Mouse (Mus musculus): ENCODE data around the gene Onecut3. TPM values are rescaled to one million over a fixed set of nuclear protein-coding genes. Genes with fewer than 3 reads are reported as not detected.

Onecut3 gene
- polyA plus RNA-seq, 1 experiment from 2014 or later = not detected

DNA sequence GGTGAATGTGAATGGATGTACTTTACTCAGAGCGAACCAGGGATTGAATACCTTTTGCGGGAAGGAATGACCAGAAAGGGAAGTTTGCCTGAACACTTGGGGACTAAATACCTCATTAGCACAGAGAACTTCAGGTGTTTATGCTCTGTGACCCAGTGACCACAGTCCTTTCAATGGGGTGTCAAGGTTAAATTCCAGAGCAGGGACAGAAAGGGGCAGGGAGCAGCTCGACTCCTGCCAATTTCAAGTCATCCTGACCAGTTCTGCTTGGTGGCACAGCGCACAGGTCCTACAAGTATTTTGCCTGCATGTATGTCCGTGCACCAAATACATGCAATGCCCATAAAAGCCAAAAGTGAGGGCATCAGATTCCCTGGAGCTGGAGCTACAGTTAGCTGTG, 29.6 kb upstream of the Onecut3 start:
- Histone ChIP-seq H3K9ac (no peak overlapping the region), H3K4me2 (no peak overlapping the region), H3K9me3 (no peaks in the 10 kb centered on the region), H3K4me1 (peaks cover 5% of the 10 kb centered on the region), H3K36me3 (no peaks in the 10 kb centered on the region), H3K27me3 (peaks cover 46% of the 10 kb centered on the region), H3K27ac (no peak overlapping the region), H3K4me3 (no peak overlapping the region)
- no peak for ATAC-seq (ENCODE audit: insufficient number of reproducible peaks, low FRiP score, low TSS enrichment, low read depth)
- WGBS = 55% methylated on average over 5 of the region's 5 CpGs

DNA sequence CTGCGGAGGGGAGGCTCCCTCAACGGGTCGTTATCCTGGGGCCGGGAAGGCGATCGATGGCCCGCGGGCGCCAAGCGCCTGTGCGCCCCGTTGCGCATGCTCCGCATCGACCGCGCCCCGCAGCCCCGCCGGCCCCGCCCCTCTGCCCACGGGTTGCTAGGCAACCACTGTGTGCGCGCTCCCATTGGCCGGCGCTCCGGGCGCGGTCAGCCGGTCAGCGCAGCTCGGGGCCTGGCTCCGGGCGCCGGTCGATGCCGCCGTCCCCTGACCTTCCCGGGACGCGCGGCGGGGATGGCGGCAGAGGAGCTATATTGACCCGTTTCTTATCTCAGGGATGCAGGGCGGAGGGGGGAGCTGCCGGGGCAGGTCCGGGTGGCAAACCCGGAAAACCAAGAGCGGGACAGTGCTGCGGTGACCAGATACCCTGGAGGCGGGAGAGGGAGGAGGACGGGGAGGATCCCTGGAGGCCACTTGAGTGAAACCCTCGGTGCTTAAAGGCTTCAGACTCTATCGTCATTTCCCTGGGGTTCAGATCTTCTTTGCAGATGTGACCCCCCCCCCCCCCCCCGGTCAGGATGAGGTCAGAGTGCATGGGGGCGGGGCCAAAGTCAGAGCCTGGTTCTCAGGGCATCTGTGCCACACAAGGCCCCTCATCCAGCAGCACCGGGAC, 19.2 kb upstream of the Onecut3 start:
- ATAC-seq (ENCODE audit: insufficient number of reproducible peaks, low FRiP score, low TSS enrichment, low read depth) = peak; percentile 83
- peak overlapping the region; percentile 58; the same call in 1 of the 2 replicates for H3K27ac ChIP-seq

DNA sequence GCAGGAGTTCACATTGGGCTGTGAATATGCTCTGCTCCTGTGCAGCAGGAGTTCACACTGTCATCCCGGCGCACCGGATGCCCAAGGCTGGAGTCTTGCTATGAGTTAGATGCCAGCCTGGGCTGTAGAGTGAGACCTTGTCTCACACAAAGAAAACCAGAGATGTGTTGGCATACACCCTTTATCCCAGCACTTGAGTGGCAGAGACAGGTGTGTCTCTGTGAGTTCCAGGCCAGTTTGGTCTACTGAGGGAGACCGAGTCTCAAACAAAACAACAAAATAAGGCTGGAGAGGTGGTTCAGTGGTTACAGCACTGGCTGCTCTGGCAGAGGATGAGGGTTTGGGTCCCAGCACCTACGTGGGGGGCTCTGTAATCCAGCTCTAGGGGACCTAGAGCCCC, 16.1 kb upstream of the Onecut3 start:
- Histone ChIP-seq H3K4me1 (0 out of 2 replicates have a peak, but pooled peaks cover 7% of the 10 kb centered on the region), H3K4me2 (no peak overlapping the region), H3K27ac (no peak overlapping the region), H3K27me3 (peaks cover 47% of the 10 kb centered on the region), H3K9ac (no peak overlapping the region), H3K4me3 (no peak overlapping the region), H3K9me3 (no peaks in the 10 kb centered on the region), H3K36me3 (no peaks in the 10 kb centered on the region)
- WGBS = 73% methylated on average over 5 of the region's 5 CpGs
- ATAC-seq (ENCODE audit: insufficient number of reproducible peaks, low FRiP score, low TSS enrichment, low read depth) = no peak

More for the DNA sequence above, 19.2 kb upstream of the Onecut3 start:
- H3K4me2 ChIP-seq = peak overlapping the region; percentile 87
- 0 out of 2 replicates have a peak overlapping the region, but pooled peaks have one; percentile 39 for H3K9ac ChIP-seq
- H3K4me3 ChIP-seq = peak overlapping the region; percentile 61
- H3K36me3 ChIP-seq = no peaks in the 10 kb centered on the region
- 0 out of 2 replicates have a peak, but pooled peaks cover 7% of the 10 kb centered on the region for H3K4me1 ChIP-seq
- H3K9me3 ChIP-seq = no peaks in the 10 kb centered on the region
- peaks cover 47% of the 10 kb centered on the region for H3K27me3 ChIP-seq
- under 1% methylated on average over 58 of the region's 58 CpGs for WGBS

DNA sequence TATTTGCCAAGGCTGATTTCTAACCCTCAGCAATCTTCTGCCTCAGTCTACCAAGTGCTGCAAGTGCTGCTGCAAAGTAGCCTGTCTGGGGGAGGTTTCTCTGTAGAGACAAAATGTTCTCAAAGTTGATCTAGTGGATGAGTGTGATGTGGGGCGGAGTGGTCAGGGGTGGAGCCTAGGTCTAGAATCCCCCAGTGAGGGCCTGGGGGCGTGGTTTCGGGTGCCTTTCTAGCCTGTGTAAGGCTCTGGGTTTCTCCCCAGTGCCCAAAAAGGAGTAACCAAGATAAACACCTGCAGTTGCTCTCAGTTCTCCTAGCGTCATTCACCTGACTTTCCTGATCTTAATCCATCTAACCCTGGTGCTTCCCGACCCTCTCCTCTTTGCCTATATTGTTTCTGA, 13.6 kb upstream of the Onecut3 start:
- ATAC-seq (ENCODE audit: insufficient number of reproducible peaks, low FRiP score, low TSS enrichment, low read depth) = no peak
- 6% methylated on average over 5 of the region's 5 CpGs for WGBS
- no peaks in the 10 kb centered on the region for H3K4me1 ChIP-seq
- H3K27me3 ChIP-seq = peaks cover 71% of the 10 kb centered on the region
- H3K4me2 ChIP-seq = no peak overlapping the region
- H3K4me3 ChIP-seq = no peak overlapping the region
- no peaks in the 10 kb centered on the region for H3K36me3 ChIP-seq
- no peak overlapping the region for H3K9ac ChIP-seq
- H3K27ac ChIP-seq = no peak overlapping the region
- H3K9me3 ChIP-seq = no peaks in the 10 kb centered on the region

DNA sequence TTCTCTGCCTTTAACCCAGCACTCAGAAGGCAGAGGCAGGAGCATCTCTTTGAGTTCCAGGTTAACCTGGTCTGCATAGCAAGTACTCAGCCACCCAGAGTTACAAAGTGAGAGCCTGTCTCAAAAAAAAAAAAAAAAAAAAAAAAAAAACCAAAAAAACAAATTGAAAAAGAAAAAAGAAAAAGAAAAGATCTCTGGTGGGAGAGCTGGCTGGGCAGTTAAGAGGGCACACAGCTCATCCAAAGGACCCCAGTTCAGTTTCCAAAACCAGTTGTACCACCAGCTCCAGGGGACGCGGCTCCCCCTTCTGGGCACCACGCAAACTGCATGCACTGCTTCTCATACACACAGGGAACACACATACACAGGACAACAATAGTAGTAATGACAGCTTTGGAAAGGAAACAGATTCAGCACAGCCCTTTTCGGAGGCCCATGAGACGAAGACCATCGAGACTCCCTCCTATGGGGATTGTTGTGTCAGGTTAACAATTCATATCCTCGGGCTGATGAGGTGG, 7.7 kb upstream of the Onecut3 start:
- no peak for ATAC-seq (ENCODE audit: insufficient number of reproducible peaks, low FRiP score, low TSS enrichment, low read depth)
- H3K4me3 ChIP-seq = no peak overlapping the region
- H3K36me3 ChIP-seq = no peaks in the 10 kb centered on the region
- peaks cover 14% of the 10 kb centered on the region for H3K4me1 ChIP-seq
- H3K27ac ChIP-seq = no peak overlapping the region
- no peak overlapping the region for H3K9ac ChIP-seq
- H3K9me3 ChIP-seq = no peaks in the 10 kb centered on the region
- peaks cover 87% of the 10 kb centered on the region for H3K27me3 ChIP-seq
- WGBS = 82% methylated on average over 7 of the region's 7 CpGs
- no peak overlapping the region for H3K4me2 ChIP-seq

DNA sequence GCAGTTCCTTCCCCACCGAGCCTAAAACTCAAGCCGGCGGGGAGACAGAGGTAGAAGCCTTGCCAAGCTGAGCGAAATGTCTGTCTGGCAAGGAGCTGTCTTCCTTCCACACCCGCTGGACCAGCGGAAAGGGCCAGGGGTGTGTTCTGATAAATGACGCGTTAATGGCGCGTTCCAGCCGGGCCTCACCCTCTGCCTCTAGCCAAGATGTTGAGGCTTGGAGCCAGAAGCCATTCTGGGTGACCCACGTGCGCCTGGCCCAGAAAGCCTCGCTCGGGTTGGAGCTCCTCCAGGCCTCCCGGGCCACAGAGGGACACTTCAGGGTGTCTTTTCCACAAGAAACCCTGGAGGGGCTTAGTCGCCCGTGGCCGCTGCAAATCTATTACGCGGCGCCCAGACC, 4.6 kb upstream of the Onecut3 start:
- Histone ChIP-seq H3K4me1 (peaks cover 22% of the 10 kb centered on the region), H3K9me3 (no peaks in the 10 kb centered on the region), H3K4me3 (no peak overlapping the region), H3K27me3 (peaks cover 90% of the 10 kb centered on the region), H3K36me3 (no peaks in the 10 kb centered on the region), H3K9ac (no peak overlapping the region), H3K4me2 (no peak overlapping the region; the same call in 1 of the 2 replicates), H3K27ac (no peak overlapping the region)
- no peak for ATAC-seq (ENCODE audit: insufficient number of reproducible peaks, low FRiP score, low TSS enrichment, low read depth)
- WGBS = under 1% methylated on average over 22 of the region's 22 CpGs

DNA sequence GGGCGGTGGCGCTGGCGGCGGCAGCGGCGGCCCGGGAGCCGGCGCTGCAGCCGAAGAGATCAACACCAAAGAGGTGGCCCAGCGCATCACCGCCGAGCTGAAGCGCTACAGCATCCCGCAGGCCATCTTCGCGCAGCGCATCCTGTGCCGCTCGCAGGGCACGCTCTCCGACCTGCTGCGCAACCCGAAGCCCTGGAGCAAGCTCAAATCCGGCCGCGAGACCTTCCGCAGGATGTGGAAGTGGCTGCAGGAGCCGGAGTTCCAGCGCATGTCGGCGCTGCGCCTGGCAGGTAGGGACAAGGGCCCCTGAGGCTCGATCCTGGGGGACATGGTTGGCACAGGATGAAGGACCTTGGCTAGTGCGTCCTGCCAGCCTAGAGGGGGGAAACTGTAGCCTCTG, 1.3 kb downstream of the Onecut3 start:
- Histone ChIP-seq H3K4me2 (peak overlapping the region; percentile 88), H3K4me3 (peak overlapping the region; percentile 48), H3K4me1 (peaks cover 24% of the 10 kb centered on the region), H3K9ac (no peak overlapping the region), H3K36me3 (no peaks in the 10 kb centered on the region), H3K9me3 (no peaks in the 10 kb centered on the region), H3K27me3 (peaks cover 99% of the 10 kb centered on the region), H3K27ac (no peak overlapping the region)
- no peak for ATAC-seq (ENCODE audit: insufficient number of reproducible peaks, low FRiP score, low TSS enrichment, low read depth)
- under 1% methylated on average over 35 of the region's 35 CpGs for WGBS

DNA sequence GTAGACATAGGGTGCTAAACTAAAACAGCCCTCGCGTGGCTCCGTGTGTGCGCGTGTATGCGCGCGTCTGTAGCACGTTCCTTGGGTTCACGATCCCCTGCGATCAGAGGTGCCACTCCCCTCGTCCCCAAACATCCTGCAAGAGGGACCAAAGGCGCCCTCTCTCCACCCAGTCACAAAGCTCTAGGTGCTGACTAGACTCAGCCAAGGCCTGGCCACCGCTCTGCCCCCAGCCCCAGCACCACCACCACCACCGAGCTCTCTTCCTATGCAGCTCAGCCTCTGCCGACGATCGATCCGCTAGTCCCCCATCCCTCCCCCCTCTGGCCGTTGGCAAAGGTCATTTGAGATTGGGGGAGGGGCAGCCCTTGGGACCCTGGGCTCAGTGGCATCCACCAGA, 1.8 kb downstream of the Onecut3 start:
- Histone ChIP-seq H3K9ac (no peak overlapping the region), H3K27me3 (peaks cover 99% of the 10 kb centered on the region), H3K4me1 (peaks cover 19% of the 10 kb centered on the region), H3K4me2 (0 out of 2 replicates have a peak overlapping the region, but pooled peaks have one; percentile 88), H3K27ac (no peak overlapping the region), H3K9me3 (no peaks in the 10 kb centered on the region), H3K36me3 (no peaks in the 10 kb centered on the region), H3K4me3 (peak overlapping the region; percentile 48; the same call in 1 of the 2 replicates)
- ATAC-seq (ENCODE audit: insufficient number of reproducible peaks, low FRiP score, low TSS enrichment, low read depth) = no peak
- under 1% methylated on average over 20 of the region's 20 CpGs for WGBS

DNA sequence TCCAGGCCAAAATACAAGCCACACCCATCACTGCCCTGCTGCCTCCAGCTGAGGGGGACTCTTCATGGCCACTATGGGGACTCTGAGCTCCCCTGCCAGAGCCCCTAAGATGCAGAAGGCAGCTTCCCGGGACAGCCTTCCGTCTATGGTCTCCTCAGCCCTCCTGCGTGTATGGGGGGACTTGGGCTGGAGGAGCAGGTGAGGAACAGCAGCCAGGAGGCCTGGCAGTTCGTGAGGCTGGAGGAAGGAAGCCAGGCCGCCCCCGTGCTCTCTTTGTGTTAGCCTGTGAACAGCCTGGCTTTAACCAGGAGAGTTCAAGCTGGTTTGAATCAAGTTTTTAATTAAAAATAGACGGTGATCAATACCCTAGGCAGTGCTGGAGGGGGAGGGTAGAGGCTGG, 7.7 kb downstream of the Onecut3 start:
- Histone ChIP-seq H3K4me1 (peaks cover 4% of the 10 kb centered on the region; the same call in 1 of the 2 replicates), H3K27ac (no peak overlapping the region), H3K36me3 (no peaks in the 10 kb centered on the region), H3K4me2 (no peak overlapping the region), H3K27me3 (peaks cover 91% of the 10 kb centered on the region), H3K9ac (no peak overlapping the region), H3K4me3 (no peak overlapping the region), H3K9me3 (no peaks in the 10 kb centered on the region)
- WGBS = under 1% methylated on average over 7 of the region's 7 CpGs
- no peak for ATAC-seq (ENCODE audit: insufficient number of reproducible peaks, low FRiP score, low TSS enrichment, low read depth)

DNA sequence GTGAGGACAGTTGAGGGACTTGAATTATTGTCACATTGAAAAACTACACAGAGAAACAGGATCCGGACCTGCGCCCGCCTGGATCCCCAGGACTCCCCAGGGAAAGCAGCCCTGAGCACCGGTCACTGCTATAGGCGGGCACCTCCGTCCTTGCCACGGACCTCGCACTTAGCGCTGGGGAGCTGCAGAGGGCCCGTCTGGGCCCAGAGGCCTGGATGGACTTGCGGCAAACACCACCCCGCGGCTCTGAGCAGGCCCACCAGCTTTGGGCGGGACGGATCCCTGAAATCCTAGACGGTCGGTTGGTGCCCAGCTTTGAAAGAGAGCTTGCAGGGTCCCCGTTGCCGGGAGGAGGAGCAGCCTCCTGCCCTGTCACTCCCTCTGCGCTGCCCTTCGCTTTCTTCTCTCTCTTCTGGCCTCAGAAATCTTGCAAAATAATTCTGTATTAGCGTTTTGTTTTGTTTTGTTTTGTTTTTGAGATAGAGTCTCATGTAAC, 8.2 kb downstream of the Onecut3 start:
- Histone ChIP-seq H3K4me2 (no peak overlapping the region), H3K27ac (no peak overlapping the region), H3K4me1 (peaks cover 4% of the 10 kb centered on the region; the same call in 1 of the 2 replicates), H3K27me3 (peaks cover 90% of the 10 kb centered on the region), H3K9ac (no peak overlapping the region), H3K4me3 (no peak overlapping the region), H3K36me3 (no peaks in the 10 kb centered on the region), H3K9me3 (no peaks in the 10 kb centered on the region)
- no peak for ATAC-seq (ENCODE audit: insufficient number of reproducible peaks, low FRiP score, low TSS enrichment, low read depth)
- WGBS = 3% methylated on average over 22 of the region's 22 CpGs

DNA sequence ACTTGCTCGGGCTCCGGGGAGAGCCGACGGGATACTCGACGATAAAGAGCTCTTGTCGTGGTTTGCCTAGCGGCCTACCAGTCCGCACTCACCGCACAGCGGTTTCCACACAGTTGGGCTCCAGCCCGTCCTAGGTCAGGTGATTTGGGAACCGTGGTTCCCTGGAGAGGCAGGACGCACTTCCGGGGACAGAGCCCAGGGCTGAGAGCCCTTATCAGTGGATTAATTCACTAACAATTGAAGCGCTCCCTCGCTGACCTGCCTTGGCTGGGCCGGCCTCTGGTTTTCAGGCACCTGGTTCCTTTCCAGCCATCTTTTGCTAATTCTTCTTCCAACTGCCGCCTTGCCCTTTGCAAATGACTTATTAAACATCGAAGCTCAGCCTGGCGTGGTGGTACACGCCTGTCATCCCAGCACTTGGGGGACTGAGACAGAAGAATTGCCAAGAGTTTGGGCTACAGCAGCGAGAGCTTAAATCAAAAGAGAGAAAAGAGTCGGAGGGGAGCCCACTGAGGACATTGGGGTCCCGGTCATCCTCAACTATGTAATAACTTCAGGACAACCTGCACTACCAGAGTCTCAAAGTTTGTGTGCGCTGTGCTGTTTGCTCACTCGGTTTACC, 9.1 kb downstream of the Onecut3 start:
- no peaks in the 10 kb centered on the region for H3K36me3 ChIP-seq
- no peaks in the 10 kb centered on the region for H3K9me3 ChIP-seq
- ATAC-seq (ENCODE audit: insufficient number of reproducible peaks, low FRiP score, low TSS enrichment, low read depth) = no peak
- H3K27ac ChIP-seq = no peak overlapping the region
- 3% methylated on average over 27 of the region's 27 CpGs for WGBS
- H3K27me3 ChIP-seq = peaks cover 85% of the 10 kb centered on the region
- peaks cover 4% of the 10 kb centered on the region; the same call in 1 of the 2 replicates for H3K4me1 ChIP-seq
- H3K4me3 ChIP-seq = no peak overlapping the region
- H3K9ac ChIP-seq = no peak overlapping the region
- no peak overlapping the region for H3K4me2 ChIP-seq

DNA sequence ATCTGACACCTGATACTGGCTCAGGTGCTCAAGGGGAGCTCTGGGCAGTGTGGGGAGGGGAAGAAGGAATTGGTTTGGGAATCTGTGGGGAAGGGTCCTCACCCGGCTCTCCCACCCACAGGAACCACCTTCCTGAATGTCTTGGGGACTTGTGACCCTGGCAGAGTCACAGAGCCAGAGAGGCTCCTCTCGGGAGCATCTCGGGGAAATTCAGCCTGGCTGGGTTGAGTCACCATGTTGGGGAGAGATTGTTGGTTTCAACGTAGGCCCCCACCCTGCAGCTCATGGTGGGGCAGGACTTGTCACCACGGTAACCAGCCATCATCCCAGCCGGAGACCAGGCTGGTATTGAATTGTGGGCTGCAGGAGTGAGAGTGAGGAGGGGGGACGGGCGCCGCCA, 10.1 kb downstream of the Onecut3 start:
- Histone ChIP-seq H3K9me3 (no peaks in the 10 kb centered on the region), H3K9ac (no peak overlapping the region), H3K27ac (no peak overlapping the region), H3K27me3 (peaks cover 85% of the 10 kb centered on the region), H3K36me3 (no peaks in the 10 kb centered on the region), H3K4me1 (peaks cover 7% of the 10 kb centered on the region), H3K4me3 (no peak overlapping the region), H3K4me2 (no peak overlapping the region)
- WGBS = 2% methylated on average over 9 of the region's 9 CpGs
- no peak for ATAC-seq (ENCODE audit: insufficient number of reproducible peaks, low FRiP score, low TSS enrichment, low read depth)

Data from limb, embryonic 15.5 days (tissue).